Mouse (Mus musculus): ENCODE measurements around the gene Lat.

DNA sequence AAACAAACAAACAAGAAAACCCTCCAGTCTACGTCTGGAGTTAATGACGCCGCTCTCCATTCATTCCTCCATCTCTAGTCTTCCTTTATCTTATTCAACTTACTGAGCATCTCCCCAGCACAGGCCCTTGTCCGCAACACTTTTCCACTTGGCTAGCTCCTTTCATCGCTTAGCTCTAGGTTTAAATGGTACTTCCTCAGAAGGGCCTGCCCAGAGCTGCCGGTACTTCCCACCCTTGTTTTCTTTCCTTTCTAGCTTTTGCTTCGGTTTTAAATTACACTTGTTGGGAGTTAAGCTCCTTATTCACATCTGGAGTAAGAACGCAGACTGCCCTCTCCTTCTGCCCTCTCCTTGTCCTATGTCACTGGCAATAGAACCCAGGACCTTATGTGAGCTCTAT lies 47.7 kb upstream of the Lat start:
- TF ChIP-seq CTCF (IDR thresholded peaks at IDR 0.05 in 2 of 3, conservative IDR thresholded peaks at IDR 0.05 in 1 of 3; ENCODE audit: control insufficient read depth in 1 of 3, insufficient read depth in 1 of 3, low read depth in 2 of 3, low read length in 3 of 3, poor library complexity in 1 of 3, severe bottlenecking in 1 of 3), result no peak
- TF ChIP-seq USF1 (IDR thresholded peaks at IDR 0.05; ENCODE audit: low read depth, low read length), result no peak
- TF ChIP-seq POLR2AphosphoS2 (IDR thresholded peaks at IDR 0.05; ENCODE audit: low read length), result no peak
- TF ChIP-seq CHD2 (IDR thresholded peaks at IDR 0.05; ENCODE audit: low read length), result no peak
